Mouse (Mus musculus): ENCODE measurements around the gene Ccdc152. TPM values are rescaled to one million over a fixed set of nuclear protein-coding genes. Genes with fewer than 3 reads are reported as not detected.
"Not testable (repeated sequence)": the region's sequence is repeated elsewhere in the genome, so short reads cannot be mapped to it uniquely, and the experiment has no call there.

The Ccdc152 gene
- total and polyA plus RNA-seq, 2 experiments from 2014 or later, result 0.36 TPM; not detected in 1

DNA sequence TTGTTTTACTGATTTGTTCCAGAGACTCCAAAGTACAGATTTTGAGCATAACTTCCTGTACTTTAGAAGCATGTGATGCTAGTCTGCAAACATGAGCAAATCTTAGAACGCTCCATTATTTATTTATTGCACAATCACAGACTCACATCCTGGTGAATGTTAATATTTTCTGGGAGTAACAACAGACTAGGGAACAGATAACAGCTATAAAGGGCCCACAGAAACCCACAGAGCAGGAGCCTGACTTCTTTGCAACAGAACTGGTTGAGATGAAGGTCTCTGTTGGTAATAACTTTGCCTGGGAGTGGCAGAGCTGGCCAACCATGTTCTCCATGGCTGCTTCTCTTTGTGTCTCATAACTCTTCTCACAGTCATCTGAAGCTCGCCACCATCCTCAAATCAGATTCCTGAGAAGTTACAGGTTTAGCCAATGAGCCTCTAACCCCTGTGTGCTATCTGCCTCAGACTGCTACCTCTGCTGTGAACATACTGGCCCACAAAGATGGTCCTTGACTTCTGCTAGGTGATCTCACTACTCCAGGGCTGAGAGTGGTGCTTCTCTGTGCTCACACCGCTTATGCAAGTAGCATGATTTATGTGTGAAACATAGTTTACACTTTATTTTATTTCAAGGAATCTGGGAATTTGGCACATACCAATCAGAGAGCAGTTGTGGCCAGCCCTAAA lies 52.2 kb downstream of the Ccdc152 start:
- no peaks in the 10 kb centered on the region for H3K4me1 ChIP-seq (ENCODE audit: insufficient read depth)
- H3K27me3 ChIP-seq (ENCODE audit: insufficient read depth, low read length), result no peaks in the 10 kb centered on the region
- no peaks in the 10 kb centered on the region for H3K36me3 ChIP-seq (ENCODE audit: insufficient read depth)
- H3K9ac ChIP-seq, result no peak overlapping the region
- H3K4me2 ChIP-seq (ENCODE audit: low read depth), result no peak overlapping the region
- H3K4me3 ChIP-seq (ENCODE audit: low read depth, low read length), result no peak overlapping the region
- no peaks in the 10 kb centered on the region for H3K9me3 ChIP-seq (ENCODE audit: low read length)
- H3K27ac ChIP-seq (ENCODE audit: low read depth, low read length), result 0 out of 2 replicates have a peak overlapping the region, but pooled peaks have one; percentile 4
- 93% methylated on average over 3 of the region's 3 CpGs for WGBS
- DNase-seq, result no peak
- TF ChIP-seq CTCF (IDR thresholded peaks at IDR 0.05; ENCODE audit: low read depth), result no peak
- ATAC-seq, result no peak

DNA sequence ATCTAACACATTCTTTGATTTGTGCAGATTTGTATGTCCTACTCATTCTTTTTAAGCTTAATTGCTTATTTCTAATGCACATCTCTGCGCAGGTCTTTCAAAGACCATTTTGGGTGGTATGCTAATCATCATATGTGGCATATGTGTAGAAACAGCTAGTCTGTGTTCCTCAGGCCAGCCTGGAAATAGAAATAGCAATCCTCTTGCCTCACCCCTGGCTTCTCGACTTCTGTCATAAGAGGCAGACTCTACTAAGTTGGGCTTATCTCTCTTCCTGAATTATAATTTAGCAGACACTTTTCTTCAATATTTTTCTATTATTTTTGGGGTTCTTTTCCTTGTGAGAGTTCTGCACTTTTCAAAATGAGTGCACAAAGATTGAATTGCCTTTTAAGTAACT lies 52.7 kb downstream of the Ccdc152 start:
- Histone ChIP-seq H3K36me3 (ENCODE audit: insufficient read depth) (no peaks in the 10 kb centered on the region), H3K9ac (no peak overlapping the region), H3K27ac (ENCODE audit: low read depth, low read length) (no peak overlapping the region), H3K4me2 (ENCODE audit: low read depth) (no peak overlapping the region), H3K9me3 (ENCODE audit: low read length) (no peaks in the 10 kb centered on the region), H3K4me1 (ENCODE audit: insufficient read depth) (no peaks in the 10 kb centered on the region), H3K27me3 (ENCODE audit: insufficient read depth, low read length) (no peaks in the 10 kb centered on the region), H3K4me3 (ENCODE audit: low read depth, low read length) (no peak overlapping the region)
- 89% methylated on average over 2 of the region's 2 CpGs for WGBS
- TF ChIP-seq CTCF (IDR thresholded peaks at IDR 0.05; ENCODE audit: low read depth), result no peak
- ATAC-seq (no peak), DNase-seq (no peak)

DNA sequence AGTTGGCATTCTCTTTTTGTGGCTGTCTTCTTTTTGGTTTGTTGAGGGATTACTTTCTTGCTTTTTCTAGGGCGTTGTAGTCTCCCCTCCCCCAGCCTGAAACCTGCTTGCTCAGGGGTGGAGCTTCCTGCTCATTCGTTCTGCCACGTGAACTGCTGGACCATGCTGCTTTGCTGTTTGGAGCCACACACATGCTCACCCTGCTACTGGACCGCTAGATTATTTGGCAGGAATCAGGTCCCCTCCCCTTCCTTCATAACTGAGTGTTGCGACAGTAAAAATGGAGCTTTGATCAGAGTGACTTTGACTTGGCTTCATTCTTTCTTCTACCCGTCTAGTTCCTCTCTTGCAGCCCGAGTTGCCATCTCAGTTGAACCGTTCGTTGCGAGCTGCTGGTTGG lies 58.3 kb downstream of the Ccdc152 start:
- not testable (repeated sequence) for H3K9me3 ChIP-seq (ENCODE audit: low read length); H3K27me3 ChIP-seq (ENCODE audit: insufficient read depth, low read length); DNase-seq; ATAC-seq; H3K9ac ChIP-seq; H3K4me1 ChIP-seq (ENCODE audit: insufficient read depth); H3K4me3 ChIP-seq (ENCODE audit: low read depth, low read length); H3K36me3 ChIP-seq (ENCODE audit: insufficient read depth); H3K27ac ChIP-seq (ENCODE audit: low read depth, low read length); H3K4me2 ChIP-seq (ENCODE audit: low read depth)
- 88% methylated on average over 10 of the region's 10 CpGs for WGBS

DNA sequence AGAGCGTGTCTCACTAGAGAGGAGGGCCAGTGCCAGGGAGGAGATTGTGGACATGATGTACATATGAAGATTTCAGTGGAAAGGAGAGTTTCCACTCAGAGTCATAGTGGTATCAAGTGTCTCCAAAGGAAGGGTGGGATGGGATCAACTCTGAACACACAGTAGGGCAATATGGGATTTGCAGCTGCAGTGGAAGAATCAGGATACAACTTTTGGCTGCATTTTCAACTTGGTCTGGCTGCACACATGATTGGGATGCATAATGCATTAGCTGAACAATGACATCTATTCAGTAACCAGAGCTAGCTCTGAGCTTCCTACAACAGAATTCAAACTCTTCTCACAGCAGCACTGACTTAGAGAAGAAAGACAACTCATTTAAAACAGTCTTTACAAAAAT lies 65.4 kb downstream of the Ccdc152 start:
- no peaks in the 10 kb centered on the region for H3K27me3 ChIP-seq (ENCODE audit: insufficient read depth, low read length)
- TF ChIP-seq CTCF (IDR thresholded peaks at IDR 0.05; ENCODE audit: low read depth), result no peak
- H3K36me3 ChIP-seq (ENCODE audit: insufficient read depth), result no peaks in the 10 kb centered on the region
- WGBS, result 86% methylated on average over 1 of the region's 1 CpGs
- no peak for DNase-seq
- ATAC-seq, result peak; percentile 55
- H3K27ac ChIP-seq (ENCODE audit: low read depth, low read length), result no peak overlapping the region
- H3K4me3 ChIP-seq (ENCODE audit: low read depth, low read length), result no peak overlapping the region
- H3K4me1 ChIP-seq (ENCODE audit: insufficient read depth), result no peaks in the 10 kb centered on the region
- no peaks in the 10 kb centered on the region for H3K9me3 ChIP-seq (ENCODE audit: low read length)
- no peak overlapping the region for H3K9ac ChIP-seq
- no peak overlapping the region for H3K4me2 ChIP-seq (ENCODE audit: low read depth)

DNA sequence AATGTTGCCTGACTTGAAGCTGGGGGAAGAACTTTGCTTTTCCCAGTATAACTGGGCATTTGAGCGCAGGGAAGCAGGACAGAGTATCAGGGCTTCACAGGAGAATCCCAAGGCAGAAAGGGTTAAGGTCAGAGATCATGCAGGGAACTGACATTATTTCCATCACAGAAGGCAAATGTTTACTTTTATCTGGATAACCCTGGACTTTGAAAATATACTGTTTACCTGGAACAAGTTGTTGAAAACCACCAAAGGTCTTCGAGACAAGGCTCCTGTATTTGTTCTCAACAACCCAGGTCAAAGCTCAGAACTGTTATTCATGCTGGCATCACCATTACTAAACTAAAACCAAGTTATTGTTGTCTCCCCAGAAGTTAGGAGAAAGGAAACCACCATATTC lies 67.0 kb downstream of the Ccdc152 start:
- Histone ChIP-seq H3K4me3 (ENCODE audit: low read depth, low read length) (no peak overlapping the region), H3K27ac (ENCODE audit: low read depth, low read length) (no peak overlapping the region), H3K36me3 (ENCODE audit: insufficient read depth) (no peaks in the 10 kb centered on the region), H3K9me3 (ENCODE audit: low read length) (no peaks in the 10 kb centered on the region), H3K4me1 (ENCODE audit: insufficient read depth) (no peaks in the 10 kb centered on the region), H3K27me3 (ENCODE audit: insufficient read depth, low read length) (no peaks in the 10 kb centered on the region), H3K9ac (no peak overlapping the region), H3K4me2 (ENCODE audit: low read depth) (no peak overlapping the region)
- no peak for TF ChIP-seq CTCF (IDR thresholded peaks at IDR 0.05; ENCODE audit: low read depth)
- DNase-seq, result no peak
- WGBS, result 89% methylated on average over 2 of the region's 2 CpGs
- ATAC-seq, result no peak

DNA sequence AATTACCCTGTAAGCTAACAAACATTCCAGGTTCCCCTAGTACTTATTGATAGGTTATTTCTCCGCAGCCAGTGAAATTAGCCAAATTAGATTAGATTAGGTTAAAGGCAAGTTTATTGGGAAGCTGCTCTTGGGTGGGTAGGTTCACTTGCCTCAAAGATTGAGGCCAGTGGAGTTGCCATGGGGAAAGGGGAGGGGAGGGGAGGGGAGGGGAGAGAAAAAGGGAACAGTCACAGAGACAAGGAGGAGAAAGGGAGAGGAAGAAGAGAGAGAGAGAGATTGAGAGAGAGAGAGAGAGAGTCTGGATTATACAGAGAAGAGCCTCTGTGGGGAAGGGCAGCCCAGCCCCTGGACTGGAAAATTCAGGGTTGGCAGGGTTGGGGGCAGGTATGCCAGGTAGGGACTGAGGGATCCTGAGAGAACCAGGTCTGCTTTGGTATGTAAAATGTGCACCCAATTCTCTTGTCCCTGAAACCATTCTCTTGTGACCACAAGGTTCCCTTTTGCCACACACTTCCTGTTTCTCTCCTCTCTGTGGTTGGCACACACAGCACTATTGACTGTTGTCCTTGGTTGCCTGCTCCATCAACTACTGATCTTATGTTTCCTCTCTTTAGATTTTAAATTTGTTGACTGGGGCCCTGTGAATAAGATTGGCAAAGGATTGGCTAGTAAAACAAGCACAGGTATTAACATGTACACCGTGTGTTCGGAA lies 69.3 kb downstream of the Ccdc152 start:
- Histone ChIP-seq H3K4me2 (ENCODE audit: low read depth) (no peak overlapping the region), H3K36me3 (ENCODE audit: insufficient read depth) (no peaks in the 10 kb centered on the region), H3K9ac (no peak overlapping the region), H3K4me3 (ENCODE audit: low read depth, low read length) (no peak overlapping the region), H3K4me1 (ENCODE audit: insufficient read depth) (no peaks in the 10 kb centered on the region), H3K27me3 (ENCODE audit: insufficient read depth, low read length) (no peaks in the 10 kb centered on the region), H3K9me3 (ENCODE audit: low read length) (no peaks in the 10 kb centered on the region), H3K27ac (ENCODE audit: low read depth, low read length) (no peak overlapping the region)
- ATAC-seq, result no peak
- DNase-seq, result no peak
- 98% methylated on average over 3 of the region's 3 CpGs for WGBS
- no peak for TF ChIP-seq CTCF (IDR thresholded peaks at IDR 0.05; ENCODE audit: low read depth)

DNA sequence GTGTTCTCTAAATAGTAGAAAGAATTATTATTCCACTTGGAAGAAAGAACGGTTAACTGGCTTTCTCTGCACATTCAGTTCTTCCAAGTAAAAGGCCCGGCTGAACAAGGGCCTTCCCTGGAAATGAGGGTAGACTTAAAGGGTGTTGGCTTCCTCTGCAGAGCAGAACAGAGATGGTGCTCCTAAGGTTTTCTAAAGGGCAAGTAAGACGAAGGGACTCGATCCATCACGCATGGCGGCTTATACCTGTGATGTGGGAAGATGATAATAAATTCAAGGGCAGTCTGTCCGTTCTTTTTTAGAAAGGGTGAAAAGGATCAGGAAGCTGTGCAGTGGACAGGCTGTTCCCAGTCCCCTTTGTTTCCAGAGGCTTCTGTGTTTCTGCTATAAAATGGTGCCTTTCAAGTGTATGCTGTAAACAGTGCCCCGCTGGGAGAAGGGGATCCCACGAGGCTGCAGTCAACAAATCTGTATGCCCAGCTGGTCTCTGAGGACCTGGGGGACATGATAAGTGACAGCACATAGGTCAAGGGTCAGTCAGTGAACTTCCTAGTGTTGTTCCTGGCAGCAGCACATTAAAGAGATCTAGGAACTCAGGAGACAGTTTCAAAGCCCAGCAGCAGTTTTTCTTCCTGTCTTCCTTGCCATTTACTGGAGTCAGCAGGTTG lies 71.0 kb downstream of the Ccdc152 start:
- peak; percentile 20; the same call in 1 of the 2 replicates for ATAC-seq
- DNase-seq, result no peak
- WGBS, result 48% methylated on average over 9 of the region's 9 CpGs

More for the DNA sequence above, 71.0 kb downstream of the Ccdc152 start:
- H3K27ac ChIP-seq (ENCODE audit: low read depth, low read length), result no peak overlapping the region
- H3K4me3 ChIP-seq (ENCODE audit: low read depth, low read length), result no peak overlapping the region
- no peak for TF ChIP-seq CTCF (IDR thresholded peaks at IDR 0.05; ENCODE audit: low read depth)
- no peak overlapping the region for H3K4me2 ChIP-seq (ENCODE audit: low read depth)
- no peaks in the 10 kb centered on the region for H3K4me1 ChIP-seq (ENCODE audit: insufficient read depth)
- no peaks in the 10 kb centered on the region for H3K27me3 ChIP-seq (ENCODE audit: insufficient read depth, low read length)
- H3K36me3 ChIP-seq (ENCODE audit: insufficient read depth), result no peaks in the 10 kb centered on the region
- H3K9ac ChIP-seq, result no peak overlapping the region
- no peaks in the 10 kb centered on the region for H3K9me3 ChIP-seq (ENCODE audit: low read length)
